Mouse (Mus musculus) layer of hippocampus, adult 8-10 months (tissue): ENCODE results near the gene Ifngr2. TPM values are rescaled to one million over a fixed set of nuclear protein-coding genes. Genes with fewer than 3 reads are reported as not detected.
A peak's percentile ranks its signal among the peaks of the same experiment; 100 is the strongest.
"Not testable (repeated sequence)": the region's sequence is repeated elsewhere in the genome, so short reads cannot be mapped to it uniquely, and the experiment has no call there.

ENCODE experiments used
- DNase-seq, 2 experiments: peaks; one replicate each; pipeline ENCODE4 v3.0.0; 2022; ENCODE audit warnings: low spot score in 2 of 2
- total RNA-seq, 4 experiments: library from RNA; stranded (reverse); gene quantifications; 2 replicates each; pipeline ENCODE4 v1.2.4; 2022

Ifngr2 gene
- 10 to 100 TPM; 38.9 to 52.7 (median 46.3) TPM for total RNA-seq

DNA sequence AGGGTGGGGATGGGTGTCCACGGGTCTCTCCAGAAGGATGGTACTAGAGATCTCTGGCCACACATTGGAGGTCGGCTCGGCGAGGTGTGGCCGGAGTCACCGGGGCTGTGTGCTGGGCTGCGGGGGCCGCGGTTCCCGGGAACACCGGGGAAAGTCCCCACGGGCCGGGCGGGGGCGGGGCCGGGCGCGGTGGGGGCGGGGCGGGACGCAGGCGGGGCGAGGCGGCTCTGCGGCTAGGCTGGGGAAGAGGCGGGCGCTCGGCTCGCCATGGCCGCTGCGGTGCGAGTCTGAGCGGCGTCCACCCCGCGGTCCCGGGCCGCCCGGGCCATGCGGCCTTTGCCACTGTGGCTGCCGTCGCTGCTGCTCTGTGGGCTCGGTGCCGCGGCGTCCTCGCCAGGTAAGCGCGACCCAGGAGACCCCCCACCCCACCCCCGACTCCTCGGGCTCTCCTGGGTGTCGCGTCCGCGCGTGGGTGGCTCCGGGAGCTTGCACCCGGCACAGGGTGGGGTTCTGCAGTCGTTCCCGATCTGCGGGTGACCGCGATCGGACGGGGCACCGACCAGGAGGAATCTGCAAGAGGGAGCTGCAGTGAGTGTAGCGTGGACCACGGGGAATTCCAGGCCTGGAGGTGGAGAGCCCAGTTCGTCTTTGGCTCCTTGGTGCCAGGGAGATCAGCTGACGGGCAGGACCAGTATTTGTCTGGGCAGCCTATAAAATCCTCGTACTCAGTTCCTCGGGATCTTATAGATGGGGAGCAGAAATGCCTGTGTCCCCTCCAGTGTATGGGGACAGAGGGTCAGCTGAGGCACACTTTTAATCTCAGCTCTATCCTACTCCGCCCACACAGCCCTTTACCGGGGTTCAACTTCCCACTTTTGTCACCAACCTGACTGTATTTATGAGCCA is at the start of gene Ifngr2:
TSS of gene Ifngr2 (plus strand) at position 237 of the 906 bp plus-strand sequence.
- peak in 1 of 2 experiments; percentile 32 for DNase-seq

DNA sequence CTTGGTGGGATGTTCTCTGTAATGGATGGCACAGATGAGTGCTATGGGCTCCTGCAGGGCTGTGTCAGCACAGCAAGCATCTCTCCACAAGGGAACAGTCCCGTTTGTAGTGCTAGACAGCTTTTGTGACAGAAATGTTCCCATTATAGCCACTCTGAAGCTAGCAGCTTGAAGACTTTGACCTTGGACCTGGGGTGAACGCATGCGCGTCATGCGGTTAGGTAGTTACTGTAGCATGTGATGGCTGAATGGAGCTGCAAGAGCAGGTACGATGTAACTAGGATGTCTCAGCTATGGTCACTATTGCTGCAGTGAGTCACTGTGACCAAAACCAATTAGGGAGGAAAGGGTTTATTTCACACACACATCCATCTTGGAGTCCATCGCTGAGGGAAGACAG is 48.8 kb upstream of the Ifngr2 start:
- no peak for DNase-seq

DNA sequence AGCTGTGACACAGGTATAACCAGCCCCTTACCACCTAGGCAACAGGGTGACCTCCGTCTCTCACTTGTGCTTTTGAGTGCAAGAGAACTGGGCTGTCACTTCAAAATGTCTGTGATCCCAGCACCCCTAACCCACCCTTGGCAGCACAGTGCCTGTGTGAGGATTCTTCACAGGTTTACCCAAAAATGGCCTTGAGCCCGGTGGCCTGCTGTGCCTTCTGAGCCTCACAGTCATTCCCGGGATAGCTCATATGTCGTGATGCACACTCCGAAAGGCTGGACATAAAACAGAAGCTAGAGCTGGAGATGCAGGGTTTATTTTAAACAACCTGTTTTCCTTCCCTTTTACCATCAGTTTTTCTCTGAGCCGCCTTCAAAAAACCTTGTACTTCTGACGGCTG is 42.2 kb upstream of the Ifngr2 start:
- no peak for DNase-seq

DNA sequence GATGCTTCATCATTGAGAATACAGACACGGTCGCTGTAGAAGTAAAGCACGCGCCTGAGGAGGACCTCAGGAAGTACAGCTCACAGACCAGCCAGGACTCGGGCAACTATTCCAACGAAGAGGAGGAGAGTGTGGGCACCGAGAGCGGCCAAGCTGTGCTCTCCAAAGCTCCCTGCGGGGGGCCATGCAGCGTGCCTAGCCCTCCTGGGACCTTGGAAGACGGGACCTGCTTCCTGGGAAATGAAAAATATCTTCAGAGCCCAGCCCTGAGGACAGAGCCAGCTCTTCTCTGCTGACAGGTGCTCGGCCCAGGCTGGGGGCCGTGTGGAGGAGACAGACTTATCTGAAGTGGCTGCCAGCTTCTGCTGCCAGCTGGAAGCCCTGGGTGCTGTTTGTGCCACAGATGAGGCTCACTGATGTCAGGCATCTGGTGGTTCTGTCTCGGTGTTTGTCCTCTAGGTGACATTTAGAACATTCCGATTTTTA is 41.7 kb upstream of the Ifngr2 start:
- DNase-seq, result peak; percentile 37 to 55

DNA sequence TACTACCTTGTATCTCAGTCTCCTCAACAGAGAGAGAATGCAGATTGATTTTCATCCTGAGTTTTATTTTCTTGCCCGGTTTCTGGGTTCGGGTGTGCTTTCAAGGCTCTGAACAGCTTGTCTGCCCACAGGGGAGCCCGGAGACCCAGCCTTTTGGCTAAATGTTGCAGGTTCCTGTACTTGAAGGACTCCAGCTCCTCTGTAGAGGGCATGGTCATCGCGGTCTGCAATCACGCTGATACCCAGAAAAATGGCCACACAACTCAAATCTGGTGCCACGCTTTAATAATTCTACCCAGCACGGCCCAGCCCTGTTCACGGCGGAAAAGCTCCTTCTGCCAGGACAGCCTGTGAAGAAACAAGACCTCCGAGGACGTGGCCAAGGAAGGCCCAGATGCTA is 40.5 kb upstream of the Ifngr2 start:
- DNase-seq, result no peak

DNA sequence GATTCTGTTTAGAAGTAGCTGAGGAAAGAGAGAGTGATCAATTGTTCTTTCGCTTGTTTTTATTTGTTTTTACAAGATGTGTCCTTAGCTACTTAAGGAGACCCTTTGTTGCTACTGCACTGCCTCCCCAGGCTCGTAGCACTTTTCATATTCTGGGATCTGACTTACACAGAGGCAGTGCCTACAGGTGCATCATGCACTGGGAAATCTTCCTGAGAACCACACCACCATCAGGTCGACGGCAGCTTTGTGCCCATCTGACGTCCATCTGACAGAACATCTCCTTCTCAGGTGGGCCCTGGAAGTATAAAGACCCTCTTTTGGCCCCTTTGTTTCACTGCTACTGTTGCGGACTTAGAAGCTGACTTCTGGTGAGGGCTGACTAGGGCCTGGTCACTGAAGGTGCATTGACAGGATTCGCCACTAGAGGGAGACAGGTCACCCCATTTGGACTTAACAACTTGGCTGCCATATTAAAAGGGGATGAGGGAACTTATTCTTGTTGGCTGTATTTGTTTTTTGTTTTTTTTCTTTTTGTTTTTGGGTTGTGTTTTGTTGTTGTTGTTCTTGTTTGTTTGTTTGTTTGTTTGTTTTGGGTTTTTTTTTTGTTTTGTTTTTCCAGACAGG is 34.6 kb upstream of the Ifngr2 start:
- peak; percentile 56 to 90 for DNase-seq

DNA sequence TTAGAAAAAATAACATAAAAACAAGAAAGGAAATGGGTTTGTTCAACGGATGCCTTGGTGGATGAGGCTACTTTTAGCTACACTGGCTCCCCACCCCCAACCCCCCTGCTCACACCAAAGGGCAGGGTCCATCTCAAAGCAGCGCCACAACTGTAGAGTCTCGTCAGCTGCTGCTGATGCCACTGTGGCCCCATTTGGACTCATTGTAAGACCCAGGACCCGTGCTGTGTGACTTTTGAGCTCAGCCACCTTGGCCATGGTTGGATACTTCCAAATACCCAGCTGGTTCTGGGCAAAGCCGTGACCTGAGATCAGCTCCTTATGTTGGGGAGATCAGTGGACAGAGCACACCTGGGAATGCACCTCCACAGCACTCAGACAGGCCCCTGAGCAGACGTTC is 33.8 kb upstream of the Ifngr2 start:
- DNase-seq, result no peak

DNA sequence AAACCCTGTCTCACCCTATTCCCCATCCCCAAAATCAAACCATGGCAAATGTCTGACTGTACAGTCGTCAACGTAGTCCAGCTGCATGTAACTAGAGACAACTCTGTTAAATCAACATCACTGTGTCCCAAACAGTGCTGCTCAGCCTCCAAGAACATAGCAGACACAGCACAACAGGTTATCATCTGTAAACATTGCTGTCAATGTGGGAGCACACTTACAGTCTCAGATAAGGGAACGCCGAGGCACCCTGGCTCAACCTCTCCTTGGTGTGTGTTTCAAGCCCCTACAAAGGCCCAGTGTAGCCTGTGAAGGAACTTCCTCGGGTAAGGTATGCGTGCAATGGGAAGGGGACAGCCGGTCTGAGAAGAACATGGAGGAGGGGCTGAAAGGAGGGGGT is 29.9 kb upstream of the Ifngr2 start:
- DNase-seq, result no peak

DNA sequence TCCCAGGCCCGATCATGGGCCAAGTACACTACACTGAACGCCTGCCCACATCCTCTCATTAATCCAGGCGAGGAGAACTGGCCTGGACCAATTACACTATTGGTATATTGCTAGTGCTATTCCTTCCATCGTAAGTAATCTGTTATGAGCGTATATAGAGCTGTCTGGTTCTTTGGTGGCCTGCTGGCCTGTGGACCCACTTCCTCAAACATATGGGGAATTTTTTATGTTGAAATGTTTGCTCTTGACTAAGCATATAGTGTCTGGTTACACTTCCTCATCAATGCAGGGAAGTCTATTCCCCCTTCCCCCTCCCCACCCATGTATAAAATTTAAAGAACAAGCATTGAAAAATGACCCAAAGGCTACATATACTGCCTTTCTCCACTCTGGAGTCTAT is 24.8 kb upstream of the Ifngr2 start:
- no peak for DNase-seq

DNA sequence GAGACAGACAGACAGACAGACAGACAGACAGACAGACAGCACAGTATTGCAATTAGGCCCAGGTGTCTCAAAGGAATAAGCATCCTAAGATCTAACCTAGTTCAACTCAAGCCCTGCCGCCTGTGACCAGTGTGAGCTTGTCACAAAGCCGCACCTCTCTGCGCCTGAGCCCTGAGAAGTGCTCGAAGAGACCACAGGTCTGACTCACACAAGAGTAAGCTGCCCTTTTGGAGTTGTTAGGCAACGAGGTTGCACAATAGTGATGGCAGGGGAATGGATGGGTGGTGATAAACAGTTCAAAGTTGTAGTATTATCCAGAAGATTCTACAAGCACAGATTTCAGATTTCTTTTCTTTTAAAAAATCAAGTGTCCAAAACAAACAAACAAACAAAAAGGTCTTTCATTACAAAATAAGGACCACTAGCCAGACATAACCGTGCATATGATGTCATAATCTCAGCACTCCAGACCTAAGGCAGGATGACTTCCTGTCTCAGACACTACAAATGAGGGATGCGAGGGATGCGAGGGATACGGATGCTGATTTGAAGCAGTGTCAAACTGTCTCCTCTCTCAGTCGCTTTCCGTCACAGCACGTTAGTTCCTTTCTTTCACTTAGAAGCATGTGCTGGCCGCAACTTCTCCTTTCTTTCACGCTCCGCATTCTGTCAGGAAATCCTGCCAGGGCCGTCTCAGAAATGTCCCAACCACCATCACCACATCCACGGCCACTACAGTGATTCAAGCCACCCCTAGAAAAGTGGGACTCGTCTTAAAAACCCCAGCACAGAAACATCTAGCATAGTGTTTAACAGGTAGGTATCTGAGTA is 24.2 kb upstream of the Ifngr2 start:
- no peak for DNase-seq

DNA sequence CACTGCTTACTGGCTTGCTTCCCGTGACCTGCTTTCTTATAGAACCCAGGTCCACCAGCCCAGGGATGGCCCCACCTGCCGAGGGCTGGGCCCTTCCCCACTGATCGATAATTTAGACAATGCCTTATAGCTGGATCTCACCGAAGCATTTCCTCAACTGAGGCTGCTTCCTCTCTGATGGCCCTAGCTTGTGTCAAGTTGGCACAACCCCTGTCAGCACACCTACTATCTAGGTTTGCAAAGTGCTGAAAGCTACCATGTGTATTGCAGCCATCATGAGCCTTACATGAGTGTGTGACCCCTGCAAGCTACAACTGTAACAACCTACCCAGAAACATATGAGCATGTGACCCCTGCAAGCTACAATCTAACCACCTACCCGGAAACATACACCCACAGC is 22.7 kb upstream of the Ifngr2 start:
- DNase-seq, result no peak

DNA sequence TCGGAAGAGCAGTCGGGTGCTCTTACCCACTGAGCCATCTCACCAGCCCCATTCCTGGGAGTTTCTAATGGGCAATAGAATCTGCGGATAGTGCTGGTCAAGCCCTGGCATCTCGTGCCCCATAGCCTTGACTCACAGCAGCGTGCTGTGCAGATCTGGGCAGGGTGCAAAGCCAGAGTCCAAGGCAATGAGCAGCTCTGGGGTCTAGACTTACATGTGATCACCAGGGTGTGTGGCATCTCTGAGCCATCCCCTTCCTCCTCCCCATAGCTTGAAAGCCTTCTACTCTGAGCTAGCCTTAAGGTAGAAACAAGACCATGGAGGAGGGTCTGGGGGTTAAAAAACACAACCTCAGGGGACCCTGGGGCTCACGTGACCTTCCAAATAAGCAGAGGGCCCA is 20.6 kb upstream of the Ifngr2 start:
- DNase-seq, result no peak

DNA sequence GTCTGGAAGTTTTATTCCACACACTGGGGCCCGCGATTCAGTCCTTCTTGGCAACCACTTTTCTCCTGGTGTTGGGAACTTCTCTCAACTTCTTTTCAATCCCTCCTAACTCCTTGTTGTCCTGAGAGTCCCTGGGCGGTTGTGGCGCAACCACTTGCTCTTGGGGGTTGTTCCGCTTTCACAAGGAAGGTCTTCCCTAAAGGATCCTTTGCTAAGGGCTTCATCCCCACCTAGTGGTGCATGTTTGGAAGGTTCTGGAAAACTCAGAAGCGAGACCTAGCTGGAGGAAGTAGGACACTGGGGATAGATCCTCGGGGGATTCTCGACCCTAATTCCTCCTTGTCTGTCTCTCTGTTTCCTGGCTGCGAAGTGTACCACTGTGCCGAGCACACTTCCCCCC is 19.8 kb upstream of the Ifngr2 start:
- no peak for DNase-seq

DNA sequence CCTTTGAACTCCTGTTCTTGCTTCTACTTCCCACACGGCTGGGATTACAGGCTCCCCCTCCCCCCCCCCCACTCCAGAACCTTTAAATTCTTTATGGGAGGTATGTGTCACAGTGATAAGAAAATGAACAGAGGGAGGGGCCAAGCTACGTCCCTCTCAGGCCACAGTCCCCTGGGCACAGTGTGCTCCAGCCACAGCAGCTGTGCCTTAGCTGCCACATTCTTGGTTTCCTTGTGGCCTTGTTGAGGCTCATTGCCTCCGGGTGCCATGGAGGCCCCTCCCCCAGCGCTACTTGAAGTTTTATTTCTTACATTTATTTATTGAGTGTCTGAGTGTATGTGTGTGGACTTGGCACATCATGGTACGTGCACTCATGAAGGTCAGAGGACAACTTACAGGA is 19.4 kb upstream of the Ifngr2 start:
- no peak for DNase-seq

DNA sequence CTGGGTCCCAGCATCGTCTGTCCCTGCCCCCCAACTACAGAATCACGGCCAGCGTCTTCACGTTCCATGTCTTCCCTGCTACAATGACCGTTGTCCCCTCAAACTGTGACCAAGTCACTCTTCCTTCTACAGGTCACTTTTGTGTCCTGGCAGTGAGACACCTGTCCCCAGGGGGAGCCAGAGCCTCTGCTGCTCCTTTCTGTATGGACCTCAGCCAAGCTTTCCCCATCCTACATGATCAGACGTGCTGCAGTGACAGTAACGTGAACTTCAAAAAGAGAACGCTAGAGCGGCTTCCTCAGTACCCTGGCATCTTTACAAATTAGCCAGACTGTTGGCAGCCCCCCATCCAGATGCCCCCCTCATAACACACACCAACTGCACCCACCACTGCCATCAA is 18.3 kb upstream of the Ifngr2 start:
- no peak for DNase-seq

DNA sequence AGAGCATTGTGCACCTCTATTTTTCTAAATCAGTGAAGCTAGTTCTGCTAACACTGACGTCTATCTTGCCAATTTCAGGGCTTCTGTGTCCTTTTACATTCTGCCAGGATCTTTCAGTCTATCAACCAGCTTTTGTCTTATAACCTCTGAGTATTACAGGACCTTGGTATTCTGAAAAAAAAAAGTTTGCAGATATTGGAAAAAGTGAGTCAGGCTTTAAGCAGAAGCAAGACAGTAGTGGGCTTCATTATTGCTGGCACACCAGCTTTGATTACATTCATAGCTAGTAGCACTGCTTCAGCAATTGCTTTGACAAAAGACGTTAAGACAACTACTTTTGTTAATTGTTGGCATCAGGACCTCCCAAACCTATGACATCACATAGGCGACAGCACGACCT is 16.0 kb upstream of the Ifngr2 start:
- DNase-seq, result not testable (repeated sequence)

DNA sequence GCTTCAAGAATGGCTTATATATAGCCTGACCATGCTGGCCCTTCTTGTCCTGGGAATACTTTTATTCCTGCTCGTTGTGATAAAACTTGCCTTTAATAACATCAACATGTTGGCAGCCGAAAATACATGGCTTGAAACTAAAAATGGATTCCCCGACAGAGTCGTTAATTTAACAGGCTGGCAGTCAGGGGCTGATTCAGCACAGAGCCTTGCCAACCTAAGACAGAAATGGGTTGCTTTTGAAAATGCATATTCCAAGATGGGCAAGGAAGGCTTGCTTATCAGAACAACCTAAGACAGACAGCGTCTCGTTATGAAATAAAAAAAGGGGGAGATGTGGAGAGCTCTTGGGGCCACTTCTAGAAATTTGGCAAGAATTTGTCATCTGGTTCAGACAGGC is 15.0 kb upstream of the Ifngr2 start:
- no peak for DNase-seq

DNA sequence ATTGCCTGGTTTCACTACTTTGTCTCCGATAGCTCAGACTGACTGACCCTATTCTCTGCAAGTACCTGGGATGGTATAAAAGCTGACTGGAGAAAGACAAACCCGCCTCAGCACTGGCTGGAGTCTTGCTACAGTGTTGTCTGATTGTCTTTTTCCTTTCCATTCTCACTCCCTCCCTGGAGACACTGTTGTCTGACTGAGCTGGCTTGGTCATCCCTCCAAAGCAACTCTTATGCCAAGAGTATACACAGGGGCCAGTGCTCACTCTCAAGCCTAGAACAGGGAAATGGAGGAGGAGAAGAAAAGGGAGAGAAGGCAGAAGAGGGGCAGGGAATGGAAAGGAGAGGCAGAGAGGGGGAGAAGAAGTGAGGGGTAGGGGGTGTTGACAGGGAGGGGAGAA is 14.4 kb upstream of the Ifngr2 start:
- no peak for DNase-seq

DNA sequence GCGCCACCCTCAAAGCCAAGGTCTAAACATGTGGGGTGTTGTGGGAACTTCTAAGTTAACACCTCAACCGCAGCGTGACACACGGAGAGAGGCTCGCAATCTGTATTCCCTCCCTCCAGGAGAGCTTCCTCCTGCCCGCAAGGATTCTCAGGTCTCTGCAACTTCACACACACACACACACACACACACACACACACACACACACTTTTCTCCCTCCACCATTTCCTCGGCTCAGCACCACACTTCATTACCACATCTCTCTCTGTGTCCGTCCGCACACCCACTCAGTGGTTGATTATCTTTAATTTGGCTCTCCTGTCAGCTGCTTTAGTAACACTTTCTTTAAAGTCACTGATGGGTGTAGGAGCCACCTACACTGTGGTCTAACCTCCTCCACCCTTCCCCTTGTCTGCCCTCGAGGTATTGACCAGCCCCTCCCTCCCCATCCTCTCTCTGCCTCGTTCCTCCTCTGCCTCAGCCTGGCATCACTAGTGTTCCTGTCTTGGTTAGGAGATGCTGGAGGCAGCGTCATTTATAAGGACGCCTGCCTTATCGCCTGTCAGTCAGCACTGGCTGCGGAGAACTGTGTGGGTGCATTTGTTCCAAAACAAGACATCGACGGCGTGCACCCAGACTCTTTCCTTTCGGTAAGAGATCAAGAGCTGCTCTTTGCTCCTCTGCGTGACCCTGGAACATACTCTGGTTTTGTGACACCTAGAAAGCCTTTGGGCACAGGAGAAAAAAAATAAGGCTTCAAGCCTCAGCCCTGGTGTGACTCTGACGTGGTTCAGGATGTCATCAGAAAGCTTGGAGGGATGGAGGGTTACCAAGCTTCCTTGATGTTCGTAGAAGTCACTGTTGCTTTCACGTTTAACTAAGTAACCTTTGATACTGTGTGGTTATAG is 13.5 kb upstream of the Ifngr2 start:
- DNase-seq, result no peak

DNA sequence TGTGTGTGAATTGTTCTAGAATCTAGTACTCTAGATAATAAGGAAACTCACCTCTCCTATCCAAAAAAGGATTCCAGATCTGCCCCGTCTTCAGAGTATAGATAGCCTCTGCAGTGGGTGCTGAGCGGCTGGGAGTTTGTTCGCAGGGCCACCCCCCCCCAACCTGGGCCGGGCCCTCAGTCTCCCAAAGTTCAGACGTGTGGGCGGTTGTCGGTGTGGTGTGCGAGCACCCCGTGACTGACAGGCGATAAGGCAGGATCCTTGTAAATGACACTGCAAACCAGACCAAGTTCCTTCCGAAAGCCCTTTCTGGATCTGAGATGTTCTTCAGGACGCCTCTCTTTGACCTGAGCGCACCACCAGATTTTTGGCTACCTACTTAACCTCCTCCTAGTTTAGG is 12.4 kb upstream of the Ifngr2 start:
- no peak for DNase-seq

DNA sequence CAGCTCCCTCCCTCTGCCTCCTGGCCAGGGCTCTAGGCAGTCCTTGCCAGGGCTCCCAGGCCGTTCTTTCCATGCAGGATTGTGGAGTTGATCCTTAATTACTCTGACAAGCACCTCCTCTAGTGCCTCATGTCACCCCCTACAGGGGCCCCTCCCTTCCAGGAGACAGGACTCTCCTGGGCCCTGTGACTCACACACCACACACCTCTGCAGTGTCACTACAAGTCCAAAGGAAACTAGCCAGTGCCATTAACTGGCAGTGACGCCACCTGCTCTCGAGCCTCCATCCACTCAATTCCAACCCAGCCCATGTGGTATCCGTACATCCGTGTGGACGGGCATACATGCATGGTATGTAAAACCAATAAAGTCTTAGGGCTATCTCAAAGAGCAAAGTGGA is 12.0 kb upstream of the Ifngr2 start:
- DNase-seq, result no peak
